Mouse (Mus musculus) lung, embryonic 14.5 days (tissue): ENCODE results near the gene Wwox. TPM values are rescaled to one million over a fixed set of nuclear protein-coding genes. Genes with fewer than 3 reads are reported as not detected.

ENCODE experiments used
- ATAC-seq: fragments of 200-750 bp; cut with Nextera tagmentation; 2 replicates; pipeline ENCODE4 v1.8.0; 2017; ENCODE audit warnings: mild to moderate bottlenecking, moderate TSS enrichment, moderate library complexity; ENCODE audit not compliant: insufficient read depth
- DNase-seq: peaks from one replicate; pipeline ENCODE4 v3.0.0-alpha.2; 2015
- H3K27ac ChIP-seq: fragments of 300-500 bp; sonication (generic); 2 replicates; pipeline ENCODE4 v1.5.1; 2014; ENCODE audit warnings: low read depth, mild to moderate bottlenecking, moderate library complexity
- H3K27me3 ChIP-seq: fragments of 300-500 bp; sonication (generic); 2 replicates; pipeline ENCODE4 v1.6.1; 2014; ENCODE audit warnings: low read length, control low read depth; ENCODE audit not compliant: insufficient read depth
- H3K36me3 ChIP-seq: fragments of 300-500 bp; sonication (generic); 2 replicates; pipeline ENCODE4 v1.6.1; 2014; ENCODE audit warnings: control low read depth; ENCODE audit not compliant: insufficient read depth
- H3K4me1 ChIP-seq: fragments of 300-500 bp; sonication (generic); 2 replicates; pipeline ENCODE4 v1.6.1; 2014; ENCODE audit warnings: antibody characterized with exemption, control low read depth; ENCODE audit not compliant: insufficient read depth
- H3K4me2 ChIP-seq: fragments of 300-500 bp; sonication (generic); 2 replicates; pipeline ENCODE4 v1.6.1; 2014; ENCODE audit warnings: mild to moderate bottlenecking
- H3K4me3 ChIP-seq: fragments of 300-500 bp; sonication (generic); 2 replicates; pipeline ENCODE4 v1.5.1; 2014; ENCODE audit warnings: low read depth, low read length
- H3K9ac ChIP-seq: fragments of 300-500 bp; sonication (generic); 2 replicates; pipeline ENCODE4 v1.6.1; 2014
- H3K9me3 ChIP-seq: fragments of 300-500 bp; sonication (generic); 2 replicates; pipeline ENCODE4 v1.6.1; 2016; ENCODE audit warnings: low read depth, low read length, control low read depth
- CTCF ChIP-seq: IDR thresholded peaks from 2 replicates; pipeline ENCODE4 v1.5.1; 2016; ENCODE audit warnings: antibody characterized with exemption, low read depth
- WGBS: fragments of 180-500 bp; shearing (Covaris S2); extraction: QIAGEN DNeasy Blood & Tissue Kit; methylation state at CpG from one replicate; pipeline ENCODE4 v1.1.7; 2014; 5-methylcytosine and 5-hydroxymethylcytosine counted together
- polyA plus RNA-seq: library from polyadenylated mRNA; unstranded; fragments of >200 nt; fragmentation: Nextera tagmentation; extraction: Ambion mirVana; gene quantifications from 2 replicates; pipeline ENCODE4 v1.2.1, GENCODE M21; 2014

Gene Wwox
- polyA plus RNA-seq, 1 experiment from 2014 or later, result 16.1 TPM

GRCm38 (mm10) chr8:114716546-114717255 lies 277.2 kb downstream of the Wwox start:
- no peak for DNase-seq
- Histone ChIP-seq H3K9me3 (no peaks in the 10 kb centered on the region), H3K4me2 (no peak overlapping the region), H3K27me3 (no peaks in the 10 kb centered on the region), H3K36me3 (no peaks in the 10 kb centered on the region), H3K4me3 (no peak overlapping the region), H3K9ac (no peak overlapping the region), H3K27ac (no peak overlapping the region), H3K4me1 (no peaks in the 10 kb centered on the region)
- no peak for ATAC-seq
- no peak for TF ChIP-seq CTCF
- 59% methylated on average over 14 of the region's 14 CpGs for WGBS

GRCm38 (mm10) chr8:114718821-114719220 lies 279.4 kb downstream of the Wwox start:
- H3K9ac ChIP-seq, result no peak overlapping the region
- H3K4me2 ChIP-seq, result no peak overlapping the region
- no peaks in the 10 kb centered on the region for H3K9me3 ChIP-seq
- no peaks in the 10 kb centered on the region for H3K27me3 ChIP-seq
- 74% methylated on average over 4 of the region's 4 CpGs for WGBS
- H3K4me3 ChIP-seq, result no peak overlapping the region
- DNase-seq (no peak), ATAC-seq (no peak)
- H3K4me1 ChIP-seq, result no peaks in the 10 kb centered on the region
- H3K27ac ChIP-seq, result no peak overlapping the region
- H3K36me3 ChIP-seq, result no peaks in the 10 kb centered on the region
- TF ChIP-seq CTCF, result no peak

GRCm38 (mm10) chr8:114722611-114723010 lies 283.2 kb downstream of the Wwox start:
- Histone ChIP-seq H3K9ac (no peak overlapping the region), H3K36me3 (no peaks in the 10 kb centered on the region), H3K4me1 (no peaks in the 10 kb centered on the region), H3K27me3 (no peaks in the 10 kb centered on the region), H3K9me3 (no peaks in the 10 kb centered on the region), H3K4me3 (no peak overlapping the region), H3K4me2 (no peak overlapping the region), H3K27ac (no peak overlapping the region)
- ATAC-seq (no peak), DNase-seq (peak; percentile 41)
- TF ChIP-seq CTCF, result no peak
- 30% methylated on average over 5 of the region's 5 CpGs for WGBS

GRCm38 (mm10) chr8:114731260-114732140 lies 292.0 kb downstream of the Wwox start:
- Histone ChIP-seq H3K27ac (no peak overlapping the region), H3K9ac (no peak overlapping the region), H3K4me3 (no peak overlapping the region), H3K27me3 (peaks cover 2% of the 10 kb centered on the region; the same call in 1 of the 2 replicates), H3K36me3 (no peaks in the 10 kb centered on the region), H3K9me3 (no peaks in the 10 kb centered on the region), H3K4me1 (no peaks in the 10 kb centered on the region), H3K4me2 (no peak overlapping the region)
- ATAC-seq (no peak), DNase-seq (no peak)
- no peak for TF ChIP-seq CTCF
- 35% methylated on average over 17 of the region's 17 CpGs for WGBS

- peak; percentile 53 for DNase-seq
Observed at GRCm38 (mm10) chr8:114743185-114743915, 303.9 kb downstream of the Wwox start.

GRCm38 (mm10) chr8:114746373-114746772 lies 306.9 kb downstream of the Wwox start:
- TF ChIP-seq CTCF, result peak; percentile 48
- Histone ChIP-seq H3K4me1 (no peaks in the 10 kb centered on the region; the same call in 1 of the 2 replicates), H3K27ac (no peak overlapping the region), H3K9me3 (no peaks in the 10 kb centered on the region), H3K36me3 (no peaks in the 10 kb centered on the region), H3K4me2 (no peak overlapping the region), H3K9ac (no peak overlapping the region), H3K4me3 (no peak overlapping the region), H3K27me3 (no peaks in the 10 kb centered on the region)
- 53% methylated on average over 2 of the region's 2 CpGs for whole genome bisulfite sequencing
- no peak for ATAC-seq
- no peak for DNase-seq

More at GRCm38 (mm10) chr8:114743185-114743915, 303.9 kb downstream of the Wwox start:
- no peaks in the 10 kb centered on the region; the same call in 1 of the 2 replicates for H3K4me1 ChIP-seq
- H3K9me3 ChIP-seq, result 0 out of 2 replicates have a peak, but pooled peaks cover 5% of the 10 kb centered on the region
- ATAC-seq, result no peak
- H3K4me3 ChIP-seq, result no peak overlapping the region
- no peaks in the 10 kb centered on the region for H3K36me3 ChIP-seq
- WGBS, result 73% methylated on average over 12 of the region's 12 CpGs
- no peak overlapping the region for H3K4me2 ChIP-seq
- TF ChIP-seq CTCF, result no peak
- H3K9ac ChIP-seq, result no peak overlapping the region
- no peak overlapping the region for H3K27ac ChIP-seq
- no peaks in the 10 kb centered on the region for H3K27me3 ChIP-seq
